Mouse (Mus musculus) CH12.LX (cell line): ENCODE data around the gene Ptp4a2.

Experiments
- CTCF ChIP-seq, 2 experiments: IDR thresholded peaks in 1 of 2; conservative IDR thresholded peaks in 1 of 2; 2 replicates each; pipeline ENCODE4 v1.5.1; 2011 to 2012; ENCODE audit warnings: low read depth in 2 of 2, low read length in 2 of 2, improper control_type of control experiment in 1 of 2, inconsistent platforms in 1 of 2, mild to moderate bottlenecking in 1 of 2, moderate library complexity in 1 of 2
- E2F4 ChIP-seq: IDR thresholded peaks from 2 replicates; pipeline ENCODE4 v1.6.1; 2011; ENCODE audit warnings: low read depth, low read length, improper control_type of control experiment; ENCODE audit not compliant: insufficient replicate concordance
- ELF1 ChIP-seq: IDR thresholded peaks from 2 replicates; pipeline ENCODE4 v1.6.1; 2014; ENCODE audit warnings: low read depth, mild to moderate bottlenecking, inconsistent platforms, low read length, improper control_type of control experiment
- EP300 ChIP-seq: IDR thresholded peaks from 2 replicates; pipeline ENCODE4 v1.6.1; 2011; ENCODE audit warnings: low read length, improper control_type of control experiment
- HCFC1 ChIP-seq: IDR thresholded peaks from 2 replicates; pipeline ENCODE4 v1.6.1; 2012; ENCODE audit warnings: low read depth, mild to moderate bottlenecking, inconsistent platforms, low read length, improper control_type of control experiment
- MAZ ChIP-seq: IDR thresholded peaks from 2 replicates; pipeline ENCODE4 v1.6.1; 2012; ENCODE audit warnings: low read depth, mild to moderate bottlenecking, inconsistent platforms, low read length, improper control_type of control experiment, moderate library complexity
- NRF1 ChIP-seq: IDR thresholded peaks from 2 replicates; pipeline ENCODE4 v1.6.1; 2014; ENCODE audit warnings: low read depth, mild to moderate bottlenecking, inconsistent platforms, low read length, improper control_type of control experiment, moderate library complexity
- POLR2A ChIP-seq: IDR thresholded peaks from 2 replicates; pipeline ENCODE4 v1.6.1; 2011; ENCODE audit warnings: low read depth, mild to moderate bottlenecking, improper control_type of control experiment, low read length
- RAD21 ChIP-seq: IDR thresholded peaks from 2 replicates; pipeline ENCODE4 v1.6.1; 2011; ENCODE audit warnings: low read depth, mild to moderate bottlenecking, low read length, improper control_type of control experiment, moderate library complexity
- SIN3A ChIP-seq: IDR thresholded peaks from 2 replicates; pipeline ENCODE4 v1.6.1; 2012; ENCODE audit warnings: low read length, improper control_type of control experiment, inconsistent platforms
- TBP ChIP-seq: conservative IDR thresholded peaks from 2 replicates; pipeline ENCODE4 v1.6.1; 2011; ENCODE audit warnings: low read depth, low read length, improper control_type of control experiment
- USF1 ChIP-seq: IDR thresholded peaks from 2 replicates; pipeline ENCODE4 v1.6.1; 2014; ENCODE audit warnings: low read depth, mild to moderate bottlenecking, inconsistent platforms, low read length, improper control_type of control experiment
- USF2 ChIP-seq: conservative IDR thresholded peaks from 2 replicates; pipeline ENCODE4 v1.6.1; 2011; ENCODE audit warnings: low read depth, low read length, improper control_type of control experiment
- ZKSCAN1 ChIP-seq: IDR thresholded peaks from 2 replicates; pipeline ENCODE4 v1.6.1; 2012; ENCODE audit warnings: low read depth, inconsistent platforms, low read length, improper control_type of control experiment, borderline replicate concordance

DNA sequence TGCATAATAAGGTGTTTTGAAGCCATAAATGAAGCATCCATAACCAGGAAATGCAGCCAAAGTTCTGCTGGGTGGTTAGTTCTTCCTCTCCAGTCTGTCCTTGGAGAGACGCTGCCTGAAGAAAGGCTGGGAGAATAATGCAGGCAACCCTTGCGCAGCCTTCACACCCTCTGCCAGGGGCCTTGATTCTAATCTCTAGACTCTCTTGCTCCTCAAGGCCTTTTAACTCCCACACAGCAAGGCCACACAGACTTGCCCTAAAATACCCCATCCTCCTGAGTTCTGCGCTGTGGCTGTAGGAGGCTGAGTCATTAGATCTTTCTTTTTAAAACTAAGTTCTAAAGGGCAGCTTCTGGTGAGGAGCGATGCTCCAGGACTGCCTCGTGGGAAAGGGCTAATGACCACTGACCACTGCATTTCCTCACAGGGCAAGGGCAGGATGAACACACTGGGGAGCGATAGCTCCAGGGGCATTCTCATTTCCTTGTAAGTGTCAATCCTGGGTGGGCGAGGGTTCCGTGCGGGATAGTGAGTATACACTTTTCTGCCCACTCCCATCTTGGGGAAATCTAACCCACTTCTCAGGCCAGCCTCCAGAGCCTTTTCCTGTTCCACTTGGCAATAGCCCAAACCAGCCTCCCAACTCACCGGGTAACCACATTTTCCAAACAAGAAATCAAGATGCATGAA is 7.6 kb downstream of the Ptp4a2 start:
- no peak for TF ChIP-seq RAD21
- TF ChIP-seq POLR2A = no peak
- TF ChIP-seq ZKSCAN1 = no peak
- TF ChIP-seq HCFC1 = no peak
- TF ChIP-seq EP300 = peak; percentile 32; the same call in 1 of the 2 replicates
- no peak for TF ChIP-seq CTCF (conservative IDR thresholded peaks at IDR 0.05 in 1 of 2, IDR thresholded peaks at IDR 0.05 in 1 of 2; ENCODE audit: low read depth in 2 of 2, low read length in 2 of 2)
- TF ChIP-seq SIN3A = no peak
- TF ChIP-seq ELF1 = peak; percentile 9; the same call in 1 of the 2 replicates
- TF ChIP-seq MAZ = no peak
- TF ChIP-seq USF2 = no peak
- no peak for TF ChIP-seq E2F4
- TF ChIP-seq NRF1 = no peak
- TF ChIP-seq USF1 = no peak
- TF ChIP-seq TBP = no peak
